Mouse (Mus musculus) embryonic facial prominence, embryonic 15.5 days (tissue): ENCODE data around the gene Ear10. TPM values are rescaled to one million over a fixed set of nuclear protein-coding genes. Genes with fewer than 3 reads are reported as not detected.
"Not testable (repeated sequence)": the region's sequence is repeated elsewhere in the genome, so short reads cannot be mapped to it uniquely, and the experiment has no call there.

Source experiments
- ATAC-seq: fragments of 200-750 bp; cut with Nextera tagmentation; 2 replicates; pipeline ENCODE4 v1.8.0; 2017; ENCODE audit warnings: low read depth, moderate TSS enrichment; ENCODE audit not compliant: insufficient number of reproducible peaks, low FRiP score, low TSS enrichment
- H3K27ac ChIP-seq: fragments of 300-500 bp; sonication (generic); replicated peaks from 2 replicates; pipeline ENCODE4 v1.5.1; 2015; ENCODE audit warnings: mild to moderate bottlenecking, inconsistent platforms
- H3K27me3 ChIP-seq: fragments of 300-500 bp; sonication (generic); 2 replicates; pipeline ENCODE4 v1.6.1; 2015; ENCODE audit warnings: inconsistent platforms
- H3K36me3 ChIP-seq: fragments of 300-500 bp; sonication (generic); 2 replicates; pipeline ENCODE4 v1.6.1; 2015; ENCODE audit warnings: mild to moderate bottlenecking, inconsistent platforms
- H3K4me1 ChIP-seq: fragments of 300-500 bp; sonication (generic); 2 replicates; pipeline ENCODE4 v1.6.1; 2015; ENCODE audit warnings: inconsistent platforms
- H3K4me2 ChIP-seq: fragments of 300-500 bp; sonication (generic); replicated peaks from 2 replicates; pipeline ENCODE4 v1.6.1; 2015; ENCODE audit warnings: mild to moderate bottlenecking, inconsistent platforms
- H3K4me3 ChIP-seq: fragments of 300-500 bp; sonication (generic); replicated peaks from 2 replicates; pipeline ENCODE4 v1.5.1; 2015; ENCODE audit warnings: mild to moderate bottlenecking, inconsistent platforms
- H3K9ac ChIP-seq: fragments of 300-500 bp; sonication (generic); 2 replicates; pipeline ENCODE4 v1.6.1; 2015; ENCODE audit warnings: inconsistent platforms
- H3K9me3 ChIP-seq: fragments of 300-500 bp; sonication (generic); replicated peaks from 2 replicates; pipeline ENCODE4 v1.6.1; 2016; ENCODE audit warnings: inconsistent platforms
- WGBS: fragments of 180-500 bp; shearing (Covaris S2); methylation state at CpG from one replicate; pipeline ENCODE4 v1.1.7; 2015; 5-methylcytosine and 5-hydroxymethylcytosine counted together
- polyA plus RNA-seq: library from polyadenylated mRNA; unstranded; fragments of >200 nt; fragmentation: Nextera tagmentation; extraction: Ambion mirVana; gene quantifications from 2 replicates; pipeline ENCODE4 v1.2.1, GENCODE M21; 2015

Ear10 gene
- polyA plus RNA-seq, 1 experiment from 2014 or later: not detected

DNA sequence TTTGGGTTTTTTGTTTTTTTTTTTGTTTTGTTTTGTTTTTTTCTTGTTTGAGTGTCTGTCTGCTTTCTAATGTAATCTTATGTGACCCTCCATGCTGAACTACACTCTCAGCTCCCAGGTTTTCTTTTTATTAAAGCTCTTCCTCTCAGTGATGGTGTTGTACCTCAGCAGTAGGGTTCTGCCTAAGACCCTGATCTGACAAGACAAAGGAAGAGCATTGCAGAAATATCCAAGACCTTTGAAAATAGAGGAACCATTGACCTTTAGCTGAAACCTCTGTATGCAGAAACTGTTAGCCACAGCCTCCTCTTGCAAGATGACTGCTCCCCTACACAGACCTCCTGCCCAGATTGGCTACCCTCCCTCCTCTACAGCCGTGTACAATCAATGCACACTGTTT is 37.1 kb downstream of the Ear10 start:
- 46% methylated on average over 1 of the region's 1 CpGs for WGBS
- H3K9ac ChIP-seq, H3K36me3 ChIP-seq, H3K4me2 ChIP-seq, H3K4me1 ChIP-seq, H3K27me3 ChIP-seq, H3K4me3 ChIP-seq, ATAC-seq, H3K27ac ChIP-seq, H3K9me3 ChIP-seq: not testable (repeated sequence)

- not testable (repeated sequence) for H3K27me3 ChIP-seq, H3K4me3 ChIP-seq, H3K4me2 ChIP-seq, ATAC-seq, H3K9me3 ChIP-seq, H3K9ac ChIP-seq, H3K27ac ChIP-seq, H3K4me1 ChIP-seq, H3K36me3 ChIP-seq
- WGBS: 77% methylated on average over 5 of the region's 5 CpGs
Measured at GRCm38 (mm10) chr14:43879966-43880545, 43.3 kb downstream of the Ear10 start.

- 59% methylated on average over 1 of the region's 2 CpGs for WGBS
- H3K9me3 ChIP-seq, H3K9ac ChIP-seq, H3K4me1 ChIP-seq, H3K27ac ChIP-seq, H3K36me3 ChIP-seq, H3K4me2 ChIP-seq, H3K27me3 ChIP-seq, ATAC-seq, H3K4me3 ChIP-seq: not testable (repeated sequence)
Measured at GRCm38 (mm10) chr14:43877789-43878188, 45.6 kb downstream of the Ear10 start.

- not testable (repeated sequence) for ATAC-seq, H3K4me1 ChIP-seq, H3K27me3 ChIP-seq, H3K27ac ChIP-seq, H3K9me3 ChIP-seq, H3K4me2 ChIP-seq, H3K36me3 ChIP-seq, H3K9ac ChIP-seq, H3K4me3 ChIP-seq
- 90% methylated on average over 3 of the region's 3 CpGs for WGBS
Measured at GRCm38 (mm10) chr14:43875417-43875816, 47.9 kb downstream of the Ear10 start, which contains the start of gene Ear1. Gene Ear1, minus strand, starts transcription at chr14:43875517.

DNA sequence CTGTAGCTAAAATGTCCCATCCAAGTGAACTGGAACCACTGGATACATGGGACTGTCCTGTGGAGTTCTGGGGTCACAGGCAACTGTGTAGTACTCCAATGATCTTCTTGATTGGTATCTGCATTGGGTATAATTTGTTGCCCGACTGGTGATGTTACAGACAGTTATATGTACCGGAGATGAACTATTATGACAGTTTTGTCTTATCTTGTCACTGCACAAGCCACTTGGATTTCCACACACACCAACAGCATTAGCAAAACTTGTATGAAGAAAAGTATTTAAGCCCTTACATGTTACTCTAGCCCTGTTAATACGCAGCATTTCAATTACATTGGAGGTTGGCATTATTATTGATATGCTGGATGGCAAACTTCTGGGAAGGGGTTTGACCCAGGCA is 48.5 kb downstream of the Ear10 start:
- WGBS: 89% methylated on average over 3 of the region's 3 CpGs
- H3K36me3 ChIP-seq, H3K27me3 ChIP-seq, H3K9me3 ChIP-seq, ATAC-seq, H3K27ac ChIP-seq, H3K4me1 ChIP-seq, H3K4me3 ChIP-seq, H3K4me2 ChIP-seq, H3K9ac ChIP-seq: not testable (repeated sequence)

Other genes starting within 250 kb of the Ear10 start
- not detected in 2 replicates for gene Gm8165, start 246.4 kb downstream of the Ear10 start, polyA plus RNA-seq
- 0.75 and 0.76 TPM in 2 replicates for gene Gm7324, start 225.7 kb downstream of the Ear10 start, polyA plus RNA-seq
- gene Gm16506, start 196.1 kb downstream of the Ear10 start, polyA plus RNA-seq: not detected in 2 replicates
- not detected in 2 replicates for gene Gm6526, start 175.7 kb downstream of the Ear10 start, polyA plus RNA-seq
- gene Gm8180, start 138.8 kb downstream of the Ear10 start, polyA plus RNA-seq: not detected in 2 replicates
- 0.24 TPM in 1 of 2 replicates, not detected in the other for gene Ear1, start 48.0 kb downstream of the Ear10 start, polyA plus RNA-seq
- gene Gm8113, start 1.8 kb upstream of the Ear10 start, polyA plus RNA-seq: 5.5 and 5.9 TPM in 2 replicates
- gene Ang5, start 33.5 kb upstream of the Ear10 start, polyA plus RNA-seq: not detected in 2 replicates
- not detected in 2 replicates for gene Ang6, start 78.7 kb upstream of the Ear10 start, polyA plus RNA-seq
- 0.25 and 0.48 TPM in 2 replicates for gene Ear2, start 179.1 kb upstream of the Ear10 start, polyA plus RNA-seq
- not detected in 2 replicates for gene Gm3327, start 200.3 kb upstream of the Ear10 start, polyA plus RNA-seq